Mouse (Mus musculus): ENCODE data around the gene Treml2.
"Not testable (repeated sequence)": the region's sequence is repeated elsewhere in the genome, so short reads cannot be mapped to it uniquely, and the experiment has no call there.

Treml2 gene

DNA sequence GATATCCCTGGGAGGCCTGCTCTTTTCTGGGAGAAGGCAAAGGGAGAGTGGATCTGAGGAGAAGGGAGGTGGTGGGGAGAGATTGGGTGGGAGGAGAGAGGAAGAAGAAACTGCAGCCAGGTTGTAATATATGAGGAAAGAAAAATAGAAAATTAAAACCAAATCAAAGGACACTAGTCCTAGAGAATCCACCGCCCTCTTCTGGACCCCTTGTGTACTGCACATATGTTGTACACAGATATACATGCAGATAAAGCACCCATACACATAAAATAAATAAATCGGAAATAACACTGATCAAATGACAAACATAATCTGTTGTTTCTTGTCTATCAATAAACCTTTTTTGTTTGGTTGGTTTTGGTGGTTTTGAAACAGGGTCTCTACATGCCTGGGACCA lies 12.0 kb upstream of the Treml2 start:
- in situ Hi-C loops (cut with MboI, MseI) = no loop called here

DNA sequence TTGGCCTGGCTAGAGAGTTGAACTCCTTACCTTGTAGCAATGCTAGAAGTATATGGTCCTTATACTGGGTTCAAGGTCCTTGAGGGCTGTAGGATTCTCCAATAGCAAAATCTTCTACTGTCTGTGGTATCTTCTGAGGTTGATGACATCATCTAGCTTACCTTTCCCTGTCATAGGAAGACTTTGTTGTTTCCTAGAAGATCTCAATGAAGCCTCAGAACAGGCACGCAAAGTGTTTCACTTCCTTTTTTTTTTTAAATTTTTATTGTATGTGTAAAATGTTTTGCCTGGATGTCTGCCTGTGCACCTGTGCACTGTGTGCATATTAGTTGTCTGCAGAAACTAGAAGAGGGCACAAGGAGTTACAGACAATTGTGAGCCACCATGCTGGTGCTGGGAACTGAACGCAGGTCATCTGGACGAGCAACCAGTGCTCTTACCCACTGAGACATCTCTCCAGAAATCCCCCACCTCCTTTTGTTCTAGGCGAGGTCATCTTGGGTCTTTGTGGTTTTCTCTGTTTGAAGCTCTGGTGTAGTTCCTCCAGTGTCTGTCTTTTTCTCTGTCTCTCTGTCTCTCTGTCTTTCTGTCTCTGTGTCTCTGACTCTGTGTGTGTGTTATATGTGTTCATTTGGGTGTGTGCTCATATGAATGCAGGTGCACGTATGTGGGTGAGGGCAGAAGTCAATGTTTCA lies 5.7 kb upstream of the Treml2 start:
- in situ Hi-C loops (cut with MboI, MseI) = no loop called here

DNA sequence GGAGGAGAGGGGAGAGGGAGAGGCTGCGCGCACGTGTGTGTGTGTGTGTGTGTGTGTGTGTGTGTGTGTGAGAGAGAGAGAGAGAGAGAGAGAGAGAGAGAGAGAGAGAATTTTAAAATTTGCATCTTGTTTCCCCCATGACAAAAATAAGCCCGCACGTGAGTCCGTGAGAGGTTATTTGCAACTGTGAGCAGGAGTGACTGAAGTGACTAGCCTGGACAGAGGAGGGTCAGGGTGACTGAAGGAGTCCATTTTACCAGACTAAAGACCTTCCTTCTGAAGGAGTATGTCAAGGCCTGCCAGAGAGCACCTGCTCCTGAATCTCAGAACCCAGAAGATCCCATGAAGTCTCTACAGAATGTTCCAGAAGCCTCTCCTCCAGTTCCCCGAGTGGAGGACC lies 458 bp downstream of the Treml2 start:
- in situ Hi-C loops (cut with MboI, MseI) = no loop called here

DNA sequence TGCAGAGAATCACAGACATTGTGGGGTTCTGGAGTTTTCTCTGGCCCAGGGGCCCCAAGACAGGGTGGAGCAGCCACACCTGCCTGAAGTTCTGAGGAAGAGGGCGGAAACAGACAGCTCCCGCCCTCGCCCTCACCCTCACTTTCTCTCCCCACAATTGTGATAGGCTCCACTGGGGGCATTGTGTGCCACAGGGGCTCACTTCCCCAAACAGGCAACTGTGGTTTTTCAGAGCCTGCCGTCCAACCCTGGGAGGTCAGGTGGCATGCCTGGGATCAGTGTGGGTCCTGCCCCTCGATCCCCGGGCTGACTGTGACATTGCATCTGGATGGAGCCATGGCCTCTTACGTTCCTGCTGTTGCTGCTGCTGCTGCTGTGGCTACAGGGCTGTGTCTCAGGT lies 901 bp downstream of the Treml2 start:
- in situ Hi-C loops (cut with MboI, MseI) = no loop called here

- in situ Hi-C loops (cut with MboI, MseI) = no loop called here
These were observed 1.6 kb downstream of the Treml2 start for GRCm38 (mm10) chr17:48300861-48301260.

GRCm38 (mm10) chr17:48301792-48302191 lies 2.5 kb downstream of the Treml2 start:
- in situ Hi-C loops (cut with MboI, MseI) = no loop called here

- in situ Hi-C loops (cut with MboI, MseI) = no loop called here
These were observed 12.8 kb downstream of the Treml2 start for GRCm38 (mm10) chr17:48312124-48312523.

- in situ Hi-C loops (cut with MboI, MseI) = not testable (repeated sequence)
These were observed 16.7 kb downstream of the Treml2 start, which contains the start of gene B430306N03Rik for GRCm38 (mm10) chr17:48315905-48316579. Gene B430306N03Rik, plus strand, starts transcription at chr17:48316141.

DNA sequence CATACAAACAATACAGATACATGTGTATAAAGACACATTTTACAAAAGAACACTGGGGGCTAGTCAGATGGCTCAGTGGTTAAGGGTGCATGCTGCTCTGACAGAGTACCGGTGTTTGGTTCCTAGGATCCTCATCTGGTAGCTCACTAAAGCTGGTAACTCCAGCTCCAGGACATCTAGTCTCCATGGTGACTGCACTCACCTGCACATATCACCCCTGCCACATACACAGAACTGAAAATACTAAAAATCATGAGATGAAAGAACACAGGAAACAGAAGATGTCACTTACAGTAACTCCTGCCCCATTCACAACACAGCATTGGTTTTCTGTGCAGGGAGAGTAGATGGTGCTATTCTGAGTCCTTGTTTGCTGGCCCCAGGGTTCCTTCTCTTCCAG lies 19.4 kb downstream of the Treml2 start:
- in situ Hi-C loops (cut with MboI, MseI) = no loop called here

- in situ Hi-C loops (cut with MboI, MseI) = no loop called here
These were observed 22.0 kb downstream of the Treml2 start for GRCm38 (mm10) chr17:48321279-48321678.

GRCm38 (mm10) chr17:48323236-48323635 lies 23.9 kb downstream of the Treml2 start:
- in situ Hi-C loops (cut with MboI, MseI) = no loop called here

DNA sequence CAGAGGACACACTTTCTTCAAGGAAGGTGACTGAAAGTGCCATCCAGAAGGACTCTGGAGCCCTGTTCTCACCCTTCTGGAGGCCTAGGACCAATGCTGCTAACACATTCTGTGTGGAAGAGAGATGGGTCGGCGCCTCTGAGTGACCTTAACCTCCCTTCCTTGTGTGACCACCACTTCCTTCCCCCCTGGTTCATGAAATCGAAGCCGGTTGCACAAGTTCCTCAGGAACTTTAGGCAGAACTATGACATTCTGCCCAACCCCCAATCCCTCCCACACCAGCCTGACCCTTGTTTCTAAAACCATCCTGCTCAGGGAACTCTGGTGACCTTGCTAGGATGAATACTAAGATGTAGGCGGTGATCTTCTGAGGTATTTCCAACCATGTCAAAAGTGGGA lies 25.0 kb downstream of the Treml2 start:
- in situ Hi-C loops (cut with MboI, MseI) = no loop called here

DNA sequence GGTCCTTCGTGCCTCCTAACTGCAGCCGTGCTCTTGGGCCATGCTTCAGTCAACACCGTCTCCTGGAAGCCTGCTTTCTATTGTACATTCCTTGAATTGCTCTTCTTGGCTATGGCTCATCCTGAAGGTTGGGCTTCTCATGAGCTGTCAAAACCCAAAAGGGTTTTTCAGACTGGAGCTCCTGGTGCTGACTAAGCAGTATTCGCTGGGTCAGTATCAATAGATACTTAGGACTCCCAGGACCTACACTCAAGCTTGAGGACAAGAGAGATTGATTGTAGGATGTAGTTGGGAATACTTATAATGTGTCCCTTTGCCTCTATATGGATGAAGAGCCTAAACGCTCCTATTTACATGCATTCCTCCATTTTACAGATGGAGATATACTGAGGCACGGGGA lies 25.8 kb downstream of the Treml2 start:
- in situ Hi-C loops (cut with MboI, MseI) = no loop called here

DNA sequence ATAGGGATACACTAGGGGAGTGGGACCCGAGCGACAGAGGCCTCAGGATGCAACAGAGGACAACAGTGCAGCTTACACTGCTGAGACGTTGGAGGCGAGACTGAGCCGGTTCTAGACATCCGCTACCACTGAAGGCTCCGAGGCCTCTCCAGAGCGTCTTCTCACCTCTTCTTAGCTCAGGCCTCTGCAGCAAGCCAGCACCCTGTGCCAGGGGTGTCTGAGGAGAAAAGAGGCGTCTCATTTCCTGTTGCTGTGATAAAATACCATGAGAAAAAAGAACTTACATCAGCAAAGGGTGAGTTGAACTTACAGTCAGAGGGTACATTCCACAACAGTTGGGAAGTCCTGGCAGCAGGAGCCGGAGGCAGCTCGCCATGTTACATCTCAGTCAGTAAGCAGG lies 26.3 kb downstream of the Treml2 start:
- in situ Hi-C loops (cut with MboI, MseI) = no loop called here

- in situ Hi-C loops (cut with MboI, MseI) = no loop called here
These were observed 27.4 kb downstream of the Treml2 start for GRCm38 (mm10) chr17:48326656-48327055.

DNA sequence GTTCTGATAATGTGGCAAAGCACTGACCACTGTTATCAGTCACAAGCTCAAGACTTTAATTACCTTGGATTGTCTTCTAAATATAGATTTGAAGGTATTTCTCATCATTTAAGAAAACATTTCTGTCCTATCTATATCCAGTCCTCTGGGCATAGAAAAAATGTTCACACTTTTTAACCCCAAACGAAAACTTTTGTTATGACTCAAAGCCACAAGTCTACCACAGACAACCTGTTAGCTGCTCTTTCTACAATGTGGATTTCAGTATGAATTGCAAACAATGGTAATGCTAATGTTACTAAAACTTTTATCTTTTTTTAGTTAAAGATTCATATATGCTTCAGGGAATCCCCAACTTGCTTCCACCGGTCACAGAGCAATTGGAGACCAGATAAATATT lies 33.2 kb downstream of the Treml2 start:
- in situ Hi-C loops (cut with MboI, MseI) = no loop called here

DNA sequence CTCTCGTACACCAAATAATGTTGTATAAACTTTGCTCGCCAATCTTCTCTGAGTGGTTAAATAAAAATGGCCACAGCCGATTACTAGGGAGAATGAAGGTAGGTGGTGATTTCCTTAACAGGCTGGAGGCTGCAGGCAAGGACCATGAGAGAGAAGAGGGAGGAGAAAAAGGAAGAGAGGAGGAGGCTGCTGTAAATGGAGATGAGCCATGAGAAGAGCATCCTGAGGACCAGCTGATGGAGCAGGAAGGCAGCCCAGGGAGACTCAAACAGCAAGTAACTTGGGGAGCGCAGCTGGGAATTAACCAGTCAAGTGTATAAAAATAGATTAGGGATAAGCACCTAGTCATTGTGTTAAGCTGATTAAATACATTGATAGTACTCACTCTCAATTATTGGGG lies 34.9 kb downstream of the Treml2 start:
- in situ Hi-C loops (cut with MboI, MseI) = no loop called here

- in situ Hi-C loops (cut with MboI, MseI) = loop anchor here (5.0 kb wide), 1 partner anchor 60 kb away; no protein-coding TSS in a partner anchor
These were observed 37.6 kb downstream of the Treml2 start for GRCm38 (mm10) chr17:48336857-48337256.

DNA sequence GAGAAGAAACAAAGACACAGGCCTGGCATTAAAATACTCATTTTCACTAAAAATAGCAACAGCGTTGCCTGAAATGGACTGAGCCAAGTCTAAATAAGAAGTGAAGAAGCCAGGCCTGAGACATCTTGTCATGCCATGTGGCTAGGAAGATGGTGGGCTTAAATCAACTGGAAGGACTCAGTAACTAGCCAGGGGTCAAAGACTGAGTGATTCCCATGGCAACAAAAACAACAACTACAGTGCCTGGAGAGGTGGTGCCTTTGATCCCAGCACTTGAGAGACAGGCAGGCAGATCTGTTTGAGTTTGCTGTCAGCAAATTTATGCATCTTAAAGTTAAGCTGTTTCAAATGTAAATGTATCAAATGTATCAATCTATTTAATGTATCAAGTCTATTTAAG lies 41.0 kb downstream of the Treml2 start:
- in situ Hi-C loops (cut with MboI, MseI) = no loop called here

GRCm38 (mm10) chr17:48341947-48342346 lies 42.6 kb downstream of the Treml2 start:
- in situ Hi-C loops (cut with MboI, MseI) = no loop called here

DNA sequence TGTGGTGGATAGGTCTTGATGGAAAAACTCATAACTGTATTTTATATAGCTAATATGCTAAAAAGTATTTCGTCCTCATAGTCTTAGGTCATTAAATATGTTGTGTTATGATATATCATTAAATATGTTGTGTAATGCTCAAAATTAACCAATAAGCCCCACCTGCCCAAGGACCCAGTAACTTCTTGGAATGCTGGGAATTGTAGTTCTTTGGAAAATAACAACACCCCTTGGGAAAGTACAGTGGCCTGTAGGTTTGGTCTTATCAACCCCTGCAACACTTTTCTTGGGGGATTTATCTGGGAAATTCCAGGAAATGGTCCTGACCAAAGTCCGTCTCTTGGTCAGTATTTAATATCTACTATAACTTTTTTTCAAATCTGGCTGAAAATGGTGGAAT lies 43.8 kb downstream of the Treml2 start:
- in situ Hi-C loops (cut with MboI, MseI) = no loop called here

- in situ Hi-C loops (cut with MboI, MseI) = no loop called here
These were observed 46.5 kb downstream of the Treml2 start for GRCm38 (mm10) chr17:48345824-48346223.

GRCm38 (mm10) chr17:48346231-48346630 lies 46.9 kb downstream of the Treml2 start, which contains the start of gene Trem2:
Gene Trem2, plus strand, starts transcription at chr17:48346401.
- in situ Hi-C loops (cut with MboI, MseI) = no loop called here

Measured in T-helper 1 cell (primary cell).